In the genomic region with DNA sequence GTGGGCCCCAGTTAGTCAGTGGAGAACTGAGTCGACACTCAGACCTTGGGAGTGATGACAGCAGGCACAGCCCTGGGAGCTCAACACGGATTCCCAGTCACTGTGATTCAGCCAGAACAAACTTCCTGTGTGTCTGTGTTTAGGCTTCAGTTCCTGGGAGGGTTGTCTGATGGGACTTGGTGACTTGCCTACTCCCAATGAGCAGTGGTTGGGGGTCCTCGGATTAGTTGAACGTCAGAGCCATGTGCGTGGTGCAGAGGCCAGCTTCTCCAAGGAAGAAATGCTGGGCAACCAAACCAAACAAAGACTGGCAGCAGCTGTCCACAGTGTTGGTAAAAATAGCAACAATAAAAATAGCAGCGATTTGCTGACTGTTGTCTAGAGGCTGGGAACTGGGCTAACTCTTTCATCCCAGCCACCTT, we compare ENCODE assay signal across 12 mouse cellular contexts.
DNase-seq lines count a peak whose midpoint lies in the region; ATAC-seq and TF ChIP-seq lines count a peak whose summit lies in the region.
"Had no signal": no experiment of that assay in that cellular context is flagged by ENCODE, and none has a peak within 500 bp of the region (broad histone marks: within the 10 kb centered on the region; RNA-seq: fewer than 3 reads in every experiment).

No protein-coding gene starts in this region.

- TF ChIP-seq EP300 in heart, postnatal 0 days (IDR thresholded peaks at IDR 0.05; ENCODE audit: low read depth) = peak; percentile 32; the same call in 1 of the 2 replicates

- 47% methylated on average over 6 of the region's 6 CpGs for WGBS in forebrain, postnatal 0 days
- 77% methylated on average over 6 of the region's 6 CpGs for WGBS in forebrain, embryonic 12.5 days
- 8% methylated on average over 6 of the region's 6 CpGs for WGBS in heart, postnatal 0 days

- H3K79me2 ChIP-seq in C2C12 (ENCODE audit: control insufficient read depth, insufficient read depth) = no peaks in the 10 kb centered on the region

- no peaks in the 10 kb centered on the region for H3K79me3 ChIP-seq in C2C12 (ENCODE audit: low read depth)

- no peak overlapping the region for H3K9ac ChIP-seq in forebrain, postnatal 0 days
- no peak overlapping the region for H3K9ac ChIP-seq in forebrain, embryonic 12.5 days
- H3K9ac ChIP-seq in heart, postnatal 0 days (replicated peaks; ENCODE audit: low read depth, low read length) = no peak overlapping the region
- H3K9ac ChIP-seq: forebrain, embryonic 15.5 days; limb, embryonic 13.5 days had no signal

- no peaks in the 10 kb centered on the region for H3K9me3 ChIP-seq in forebrain, postnatal 0 days (ENCODE audit: low read length)
- no peaks in the 10 kb centered on the region for H3K9me3 ChIP-seq in forebrain, embryonic 12.5 days
- H3K9me3 ChIP-seq in heart, postnatal 0 days (replicated peaks; ENCODE audit: control insufficient read depth, low read length) = no peaks in the 10 kb centered on the region
- H3K9me3 ChIP-seq: forebrain, embryonic 15.5 days; limb, embryonic 13.5 days had no signal

- H3K4me1 ChIP-seq in forebrain, postnatal 0 days (ENCODE audit: insufficient read depth) = 0 out of 2 replicates have a peak, but pooled peaks cover 6% of the 10 kb centered on the region
- H3K4me1 ChIP-seq in forebrain, embryonic 12.5 days = peaks cover 3% of the 10 kb centered on the region
- H3K4me1 ChIP-seq in heart, postnatal 0 days (ENCODE audit: control insufficient read depth, insufficient read depth) = peaks cover 12% of the 10 kb centered on the region

- no peaks in the 10 kb centered on the region for H3K27me3 ChIP-seq in forebrain, postnatal 0 days (ENCODE audit: insufficient read depth, low read length)
- H3K27me3 ChIP-seq in forebrain, embryonic 12.5 days = no peaks in the 10 kb centered on the region
- H3K27me3 ChIP-seq in C2C12 (ENCODE audit: control insufficient read depth, insufficient read depth, insufficient read length) = no peaks in the 10 kb centered on the region
- H3K27me3 ChIP-seq in heart, postnatal 0 days (ENCODE audit: control insufficient read depth, insufficient read depth, low read length) = no peaks in the 10 kb centered on the region
- H3K27me3 ChIP-seq: CH12.LX; forebrain, embryonic 15.5 days; limb, embryonic 13.5 days had no signal

- peak; percentile 23 for DNase-seq in forebrain, postnatal 0 days
- DNase-seq in cerebellum, adult 9-10 months = peak; percentile 28
- DNase-seq in heart, postnatal 0 days (ENCODE audit: low spot score) = peak; percentile 91
- DNase-seq in kidney, postnatal 14 days = no peak
- no peak for DNase-seq in left cerebral cortex, adult 18-20 months (ENCODE audit: low spot score in 2 of 2)

- H3K4me3 ChIP-seq in forebrain, postnatal 0 days (ENCODE audit: low read depth, low read length) = no peak overlapping the region
- no peak overlapping the region for H3K4me3 ChIP-seq in forebrain, embryonic 12.5 days (replicated peaks)
- no peak overlapping the region for H3K4me3 ChIP-seq in C2C12 (ENCODE audit: insufficient read depth, poor library complexity, severe bottlenecking)
- no peak overlapping the region for H3K4me3 ChIP-seq in heart, postnatal 0 days (ENCODE audit: low read depth, low read length)
- H3K4me3 ChIP-seq: forebrain, embryonic 15.5 days; limb, embryonic 13.5 days had no signal

- TF ChIP-seq CTCF in forebrain, postnatal 0 days (IDR thresholded peaks at IDR 0.05; ENCODE audit: low read depth) = no peak
- no peak for TF ChIP-seq CTCF in C2C12 (IDR thresholded peaks at IDR 0.05; ENCODE audit: control insufficient read depth, insufficient read depth, insufficient read length)
- TF ChIP-seq CTCF in heart, postnatal 0 days (IDR thresholded peaks at IDR 0.05; ENCODE audit: low read depth) = no peak

- peak overlapping the region; percentile 40; the same call in 1 of the 2 replicates for H3K27ac ChIP-seq in forebrain, postnatal 0 days (ENCODE audit: low read depth, low read length)
- no peak overlapping the region for H3K27ac ChIP-seq in forebrain, embryonic 12.5 days
- peak overlapping the region; percentile 92 for H3K27ac ChIP-seq in heart, postnatal 0 days (ENCODE audit: low read depth)
- H3K27ac ChIP-seq: forebrain, embryonic 15.5 days; limb, embryonic 13.5 days had no signal

- H3ac ChIP-seq in C2C12 (ENCODE audit: control insufficient read depth, insufficient read length, low read depth) = no peak overlapping the region

- no peaks in the 10 kb centered on the region for H3K36me3 ChIP-seq in forebrain, postnatal 0 days (ENCODE audit: insufficient read depth)
- no peaks in the 10 kb centered on the region for H3K36me3 ChIP-seq in forebrain, embryonic 12.5 days (replicated peaks)
- H3K36me3 ChIP-seq in C2C12 (ENCODE audit: control insufficient read depth, insufficient read depth) = no peaks in the 10 kb centered on the region
- no peaks in the 10 kb centered on the region for H3K36me3 ChIP-seq in heart, postnatal 0 days (replicated peaks; ENCODE audit: control insufficient read depth, insufficient read depth, low read length)
- H3K36me3 ChIP-seq: forebrain, embryonic 15.5 days; limb, embryonic 13.5 days had no signal

- H3K4me2 ChIP-seq in forebrain, postnatal 0 days (ENCODE audit: low read depth) = no peak overlapping the region
- H3K4me2 ChIP-seq in forebrain, embryonic 12.5 days = no peak overlapping the region
- H3K4me2 ChIP-seq in heart, postnatal 0 days (ENCODE audit: low read depth, low read length) = peak overlapping the region; percentile 37; the same call in 1 of the 2 replicates
- H3K4me2 ChIP-seq: forebrain, embryonic 15.5 days; limb, embryonic 13.5 days had no signal

- ATAC-seq in forebrain, postnatal 0 days = peak; percentile 78
- no peak for ATAC-seq in forebrain, embryonic 12.5 days (ENCODE audit: low FRiP score)
- ATAC-seq in heart, postnatal 0 days (ENCODE audit: insufficient read depth, low read depth) = peak; percentile 88
- no peak for ATAC-seq in monocyte, adult 5-6 weeks (replicated peaks; ENCODE audit: insufficient number of reproducible peaks, low FRiP score, low TSS enrichment, poor library complexity, severe bottlenecking)
- ATAC-seq: forebrain, embryonic 15.5 days; intestine, postnatal 0 days had no signal

TF ChIP-seq in C2C12, 6 proteins besides CTCF, POLR2A, EP300 and RAD21:
- TF ChIP-seq MAX (IDR thresholded peaks at IDR 0.05) (peak; percentile 49), USF1 (IDR thresholded peaks at IDR 0.05; ENCODE audit: low read depth) (no peak), MYOD1 (IDR thresholded peaks at IDR 0.05; ENCODE audit: control insufficient read depth, insufficient read length, low read depth) (peak; percentile 39)
TF ChIP-seq in C2C12: peak in this region for 2.

Comparison
In these comparisons a context has a peak if more than half of its experiments do, and no peak if none do; other contexts are left out.
1. ATAC-seq: peak in forebrain, postnatal 0 days (single experiment) and heart, postnatal 0 days (single experiment); none in forebrain, embryonic 12.5 days (single experiment) and monocyte, adult 5-6 weeks (single experiment).
2. DNase-seq: peak in forebrain, postnatal 0 days (single experiment), cerebellum, adult 9-10 months (single experiment) and heart, postnatal 0 days (single experiment); none in kidney, postnatal 14 days (single experiment) and left cerebral cortex, adult 18-20 months (0 of 2).